Mouse (Mus musculus) ES-CJ7 (cell line): ENCODE measurements around the gene Hist2h2bb.
A peak's percentile ranks its signal among the peaks of the same experiment; 100 is the strongest.
"Not testable (repeated sequence)": the region's sequence is repeated elsewhere in the genome, so short reads cannot be mapped to it uniquely, and the experiment has no call there.

ENCODE experiments used
- DNase-seq: peaks from one replicate; pipeline ENCODE4 v3.0.0; 2011; ENCODE audit warnings: low read depth, low spot score

Hist2h2bb gene

GRCm38 (mm10) chr3:96263558-96264403 lies 5.8 kb upstream of the Hist2h2bb start:
- peak; percentile 69 for DNase-seq

GRCm38 (mm10) chr3:96264404-96264949 lies 5.1 kb upstream of the Hist2h2bb start:
- DNase-seq: no peak

DNA sequence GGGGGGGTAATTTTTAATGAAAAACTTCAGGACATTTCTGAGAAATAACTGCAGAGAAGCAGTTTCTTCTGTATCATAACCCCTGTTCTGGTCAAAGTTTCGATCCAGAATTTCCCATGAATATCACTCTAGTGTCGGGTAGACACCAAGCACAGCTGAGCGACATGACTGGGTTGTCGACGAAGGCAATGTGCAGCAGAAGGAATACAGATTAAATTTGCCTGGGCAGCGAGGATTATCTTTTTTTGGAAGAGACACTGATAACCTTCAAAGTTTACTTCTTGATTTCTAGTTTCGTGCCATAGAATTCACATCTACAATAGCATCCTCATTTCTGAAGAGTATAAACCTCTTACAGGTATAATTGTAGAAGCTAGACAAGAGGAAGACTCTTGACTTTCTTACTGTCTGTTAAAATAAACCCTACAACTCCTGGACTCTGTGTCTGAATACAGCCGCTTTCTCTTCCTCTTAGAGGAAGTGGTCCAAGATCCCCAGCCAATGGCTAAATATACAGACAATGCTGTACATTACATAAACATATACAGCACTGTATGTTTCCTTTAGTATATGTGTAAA lies 3.3 kb upstream of the Hist2h2bb start:
- DNase-seq: no peak

- DNase-seq: no peak
These were observed 2.0 kb upstream of the Hist2h2bb start for GRCm38 (mm10) chr3:96267541-96267940.

- peak; percentile 94 for DNase-seq
These were observed 1.3 kb upstream of the Hist2h2bb start, which contains the start of gene Hist2h3b for GRCm38 (mm10) chr3:96268051-96268775. Gene Hist2h3b (plus strand): TSS chr3:96268654.

DNA sequence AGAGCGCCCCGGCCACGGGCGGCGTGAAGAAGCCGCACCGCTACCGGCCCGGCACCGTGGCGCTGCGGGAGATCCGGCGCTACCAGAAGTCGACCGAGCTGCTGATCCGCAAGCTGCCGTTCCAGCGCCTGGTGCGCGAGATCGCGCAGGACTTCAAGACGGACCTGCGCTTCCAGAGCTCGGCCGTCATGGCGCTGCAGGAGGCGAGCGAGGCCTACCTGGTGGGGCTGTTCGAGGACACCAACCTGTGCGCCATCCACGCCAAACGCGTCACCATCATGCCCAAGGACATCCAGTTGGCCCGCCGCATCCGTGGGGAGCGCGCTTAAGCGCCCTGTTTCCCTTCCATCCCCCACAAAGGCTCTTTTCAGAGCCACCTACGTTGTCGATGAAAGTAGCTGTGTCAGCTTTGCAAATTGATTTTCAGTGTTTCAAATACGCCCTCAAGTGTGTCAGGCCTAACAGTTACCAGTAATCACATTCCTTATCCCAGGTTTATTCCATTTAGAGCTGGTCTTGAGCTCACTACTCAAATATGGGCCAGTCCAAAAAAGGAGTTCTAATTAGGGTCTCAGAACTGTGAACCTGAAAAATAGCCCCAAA lies 675 bp upstream of the Hist2h2bb start:
- DNase-seq: not testable (repeated sequence)

DNA sequence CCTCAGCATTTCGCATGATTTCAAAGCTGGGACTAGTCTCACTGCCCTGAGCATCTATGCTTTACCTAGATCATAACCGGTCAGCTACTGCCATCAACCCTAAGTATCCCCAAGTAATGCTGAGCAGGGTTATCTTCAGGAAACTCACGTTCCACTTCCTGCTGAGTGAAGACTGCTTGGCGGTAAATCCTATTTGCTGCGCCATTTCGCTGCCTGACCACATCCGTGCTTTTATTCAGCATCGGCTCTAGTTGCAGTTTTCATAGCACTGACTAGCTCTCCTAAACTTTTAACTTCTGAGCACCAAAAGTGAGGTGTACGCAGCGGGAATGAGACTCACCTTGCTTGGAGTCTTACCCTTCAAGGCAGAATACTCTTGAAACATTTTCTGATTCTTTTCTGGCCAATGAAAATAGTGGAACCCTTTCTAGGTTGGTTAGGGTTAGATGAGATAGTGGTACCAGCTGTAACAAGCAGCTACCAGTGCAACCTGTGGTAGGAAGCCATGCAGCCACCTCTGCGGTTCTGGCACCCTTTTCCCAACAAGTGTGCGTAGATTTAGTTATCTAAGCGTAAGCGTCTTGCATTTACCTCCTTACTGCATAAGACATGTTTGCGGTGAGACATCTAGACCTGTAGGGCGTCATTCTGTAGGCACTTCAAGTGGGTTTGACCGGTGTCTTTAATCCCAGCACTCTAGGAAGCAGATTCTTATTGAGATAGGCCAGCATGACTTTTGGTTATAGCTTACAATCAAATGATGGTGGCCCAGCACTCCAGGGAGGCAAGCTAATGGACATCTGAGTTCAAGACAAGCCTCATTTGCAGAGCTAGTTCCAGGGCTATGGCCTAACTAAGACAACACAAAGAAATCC lies 4.3 kb downstream of the Hist2h2bb start:
- peak; percentile 74 for DNase-seq

- peak; percentile 75 for DNase-seq
These were observed 7.9 kb downstream of the Hist2h2bb start for GRCm38 (mm10) chr3:96277428-96277799.

GRCm38 (mm10) chr3:96277800-96278624 lies 8.5 kb downstream of the Hist2h2bb start:
- peak; percentile 97 for DNase-seq

- DNase-seq: peak; percentile 54
These were observed 11.1 kb downstream of the Hist2h2bb start for GRCm38 (mm10) chr3:96280660-96281059.

DNA sequence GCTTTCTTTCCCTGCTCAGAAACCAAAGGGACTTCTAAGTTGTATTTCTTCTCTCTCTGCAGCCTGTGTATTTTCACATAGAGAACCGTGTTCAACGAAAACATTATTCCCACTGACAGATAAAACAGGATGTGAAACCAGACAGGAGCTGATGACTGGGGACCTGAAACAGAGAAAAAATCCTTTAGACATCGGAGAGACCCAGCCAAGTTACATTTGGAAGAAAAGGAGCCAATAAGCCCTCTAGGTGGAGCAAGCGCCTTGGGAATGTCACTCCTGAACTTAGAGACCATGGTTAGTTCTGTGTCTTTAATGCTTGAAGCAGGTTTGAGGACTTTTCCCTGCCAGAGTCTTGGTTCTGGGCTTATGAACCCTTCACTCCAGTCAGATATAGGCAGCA lies 14.9 kb downstream of the Hist2h2bb start:
- peak; percentile 73 for DNase-seq

- not testable (repeated sequence) for DNase-seq
These were observed 17.8 kb downstream of the Hist2h2bb start for GRCm38 (mm10) chr3:96287334-96287733.

DNA sequence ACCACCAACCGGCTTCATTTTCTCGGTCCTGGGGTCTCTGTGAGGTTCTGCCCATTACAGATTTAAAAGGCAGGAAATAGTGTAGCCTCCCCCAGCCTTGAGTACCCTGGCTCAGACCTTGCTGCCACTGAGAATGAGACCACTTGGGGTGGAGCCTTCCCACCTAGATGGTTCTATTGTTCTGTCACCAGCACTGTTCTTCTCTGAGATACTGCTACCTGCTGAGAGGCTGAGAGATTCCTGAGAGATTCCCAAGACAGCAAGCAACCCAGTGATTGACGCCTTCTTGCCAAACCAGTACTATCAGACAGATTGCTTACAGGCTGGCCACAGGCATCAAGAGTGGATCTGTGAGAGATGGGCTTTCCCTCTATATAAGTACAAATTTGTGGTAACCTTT lies 19.6 kb downstream of the Hist2h2bb start:
- peak; percentile 91 for DNase-seq

DNA sequence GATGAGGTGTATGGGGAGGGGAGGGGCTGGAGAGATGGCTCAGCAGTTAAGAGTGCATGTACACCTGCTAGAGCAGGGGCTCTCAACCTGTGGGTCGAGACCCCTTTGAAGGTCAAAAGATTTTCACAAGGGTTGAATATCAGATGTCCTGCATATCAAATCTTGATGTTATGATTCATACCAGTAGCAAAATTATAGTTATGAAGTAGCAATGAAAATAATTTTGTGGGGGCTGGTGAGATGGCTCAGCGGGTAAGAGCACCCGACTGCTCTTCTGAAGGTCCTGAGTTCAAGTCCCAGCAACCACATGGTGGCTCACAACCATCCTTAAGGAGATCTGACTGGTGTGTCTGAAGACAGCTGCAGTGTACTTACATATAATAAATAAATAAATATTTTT lies 21.2 kb downstream of the Hist2h2bb start:
- DNase-seq: not testable (repeated sequence)

DNA sequence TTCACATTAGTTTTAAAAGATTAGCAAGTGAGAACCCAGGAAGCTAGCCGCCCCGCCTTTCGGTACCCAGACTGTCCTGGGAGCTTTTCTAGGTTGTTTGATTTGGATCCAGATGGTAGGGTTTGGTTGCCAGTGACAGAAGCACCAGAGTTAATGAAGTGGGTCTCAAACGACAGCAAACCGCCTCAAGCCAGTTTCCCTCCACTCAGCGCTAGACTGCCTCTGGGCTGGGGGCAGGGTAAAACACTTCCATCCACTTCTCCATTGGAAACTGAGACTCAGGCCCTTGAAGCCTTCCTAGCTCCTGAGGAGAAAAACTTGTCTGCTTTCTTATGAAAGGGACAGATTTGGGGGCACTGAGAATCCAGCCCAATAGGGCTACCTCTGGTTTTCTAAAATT lies 23.1 kb downstream of the Hist2h2bb start:
- peak; percentile 75 for DNase-seq

- DNase-seq: no peak
These were observed 23.8 kb downstream of the Hist2h2bb start for GRCm38 (mm10) chr3:96293368-96293767.

GRCm38 (mm10) chr3:96293787-96294186 lies 24.2 kb downstream of the Hist2h2bb start, which contains the start of gene Fcgr1:
Gene Fcgr1 (minus strand): TSS chr3:96293969.
- no peak for DNase-seq

DNA sequence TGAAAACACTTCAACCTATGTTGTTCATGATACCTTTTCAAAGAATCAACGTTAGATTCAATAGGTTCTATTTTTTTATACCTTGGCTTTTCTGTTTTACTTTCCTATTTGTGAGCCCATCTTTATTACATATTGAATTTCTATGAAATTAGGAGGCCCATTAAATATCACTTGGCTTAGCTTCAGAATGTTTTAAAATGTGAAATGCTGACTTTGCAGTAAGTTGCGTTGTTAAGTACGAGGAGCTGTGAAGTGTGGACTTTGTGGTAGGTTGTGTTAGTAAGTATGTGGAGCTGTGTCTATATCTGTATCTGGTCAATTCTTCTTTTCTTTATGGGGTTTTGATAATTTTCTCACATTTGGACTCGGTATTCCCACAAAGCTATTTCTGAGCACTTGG lies 28.8 kb downstream of the Hist2h2bb start:
- DNase-seq: no peak

DNA sequence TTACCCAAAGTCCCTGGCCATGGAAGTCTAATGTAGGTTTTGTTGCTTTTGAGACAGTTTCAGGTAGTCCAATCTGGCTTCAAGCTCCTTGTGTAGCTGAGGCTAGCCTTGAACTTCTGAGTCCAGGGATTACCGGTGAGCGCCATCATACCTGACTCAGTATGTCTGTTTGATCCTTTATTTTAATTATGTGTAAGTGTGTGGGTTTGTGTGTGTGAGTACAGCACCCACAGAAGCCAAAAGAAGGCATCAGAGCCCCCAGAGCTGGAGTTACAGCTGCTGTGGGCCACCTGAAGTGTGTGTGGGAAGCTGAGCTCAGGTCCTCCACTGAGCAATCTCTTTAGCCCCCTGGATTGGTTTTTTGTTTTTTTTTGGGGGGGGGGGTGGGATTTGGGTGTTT lies 30.0 kb downstream of the Hist2h2bb start:
- DNase-seq: no peak
